Mouse (Mus musculus): ENCODE data around the gene Rln3. TPM values are rescaled to one million over a fixed set of nuclear protein-coding genes. Genes with fewer than 3 reads are reported as not detected.

Rln3 gene
- polyA plus RNA-seq (2017; shearing (Covaris generic)) = 10 to 100 TPM; 44.3 to 60.9 TPM

DNA sequence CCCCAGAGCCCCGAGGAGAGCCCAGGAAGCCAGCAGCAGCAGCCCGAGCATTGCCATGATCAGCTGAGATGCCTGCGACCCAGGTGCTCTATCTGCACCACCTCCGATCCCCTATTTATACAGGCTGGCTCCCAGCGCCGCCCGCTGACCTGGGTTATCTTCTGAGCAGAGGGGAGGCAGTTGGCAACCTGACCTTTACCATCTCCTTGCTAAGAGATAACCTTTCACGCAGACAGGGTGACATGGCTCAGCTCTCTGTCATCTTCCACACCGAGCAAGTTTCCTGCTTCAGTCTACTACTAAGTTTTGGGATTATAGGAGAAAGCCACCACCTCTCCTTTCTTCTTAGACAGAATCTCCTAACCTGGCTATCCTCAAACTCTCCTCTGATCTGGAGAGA lies at the start of gene Rln3:
Gene Rln3, minus strand, starts transcription at position 101 of the 400 bp plus-strand sequence.
- ATAC-seq = no peak

DNA sequence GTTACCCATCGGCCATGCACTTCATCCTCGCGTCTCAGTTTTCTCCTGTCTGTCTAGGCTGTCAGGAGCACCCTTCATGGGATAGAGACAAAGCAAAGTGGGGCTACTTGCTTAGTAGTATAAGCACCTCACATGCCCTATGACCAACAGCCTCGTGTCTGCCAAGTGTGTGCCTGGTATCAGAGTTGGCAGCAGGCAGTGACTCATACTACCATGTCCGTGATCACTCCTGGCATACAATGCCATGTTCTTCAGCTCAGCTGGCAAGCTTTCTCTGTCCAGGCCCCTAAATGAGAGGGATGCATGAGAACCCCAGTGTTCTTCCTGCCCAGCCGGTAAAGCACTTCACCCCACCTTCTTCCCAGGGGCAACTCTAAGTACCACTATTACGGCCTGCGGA lies 45.8 kb upstream of the Rln3 start:
- ATAC-seq = no peak

DNA sequence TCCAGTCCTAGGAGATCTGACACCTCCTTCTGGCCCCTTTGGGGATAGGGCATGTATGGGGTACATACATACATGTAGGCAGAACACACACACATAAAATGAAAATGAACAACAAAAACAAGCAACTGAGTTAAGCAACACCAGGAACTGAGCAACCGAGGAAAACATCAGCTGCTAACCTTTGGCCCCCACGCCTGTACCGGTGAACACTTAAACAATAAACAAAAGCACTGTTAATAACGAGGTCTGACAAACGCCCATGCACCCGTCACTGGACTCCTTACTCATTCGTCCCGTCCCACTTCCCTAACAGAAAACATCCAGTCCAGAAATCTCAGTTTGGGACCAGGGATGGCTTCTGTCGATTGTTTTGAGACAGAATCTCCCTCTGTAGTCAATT lies 44.5 kb upstream of the Rln3 start:
- ATAC-seq = no peak

DNA sequence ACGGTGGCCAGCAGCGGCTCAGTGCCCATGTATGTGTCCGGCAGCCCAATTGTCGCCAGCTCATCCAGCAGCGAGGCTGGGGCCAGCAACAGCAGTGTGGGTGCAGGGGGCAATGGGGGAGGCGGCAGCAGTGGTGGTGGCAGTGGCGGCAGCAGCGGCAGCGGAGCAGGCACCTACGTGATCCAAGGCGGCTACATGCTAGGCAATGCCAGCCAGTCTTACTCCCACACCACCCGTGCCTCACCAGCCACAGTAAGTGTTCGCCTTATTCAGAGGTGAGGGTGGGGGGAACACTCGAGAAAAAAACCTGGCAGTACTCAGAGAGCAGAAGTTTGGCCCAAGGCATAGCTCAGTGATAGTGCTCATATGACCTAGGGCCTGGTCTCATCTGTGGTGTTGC lies 43.0 kb upstream of the Rln3 start:
- no peak for ATAC-seq

DNA sequence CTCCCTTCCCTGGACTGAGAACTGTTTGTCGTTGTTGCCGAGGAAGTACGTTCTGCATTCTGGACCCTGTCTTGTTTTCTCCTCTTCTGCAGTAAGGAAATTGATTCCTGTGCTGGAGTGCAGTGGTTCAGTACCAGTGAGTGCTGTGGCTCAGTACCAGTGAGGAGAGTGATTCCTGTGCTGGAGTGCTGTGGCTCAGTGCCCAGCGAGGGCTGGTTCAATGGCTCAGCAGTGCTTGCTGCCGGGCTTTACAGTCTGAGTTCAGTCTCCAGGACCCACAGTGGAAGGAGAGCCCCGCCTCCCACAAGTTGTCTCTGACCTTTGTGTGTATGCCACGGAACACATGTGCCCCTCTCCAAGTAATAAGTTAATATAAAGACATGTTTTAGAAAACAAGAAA lies 42.4 kb upstream of the Rln3 start:
- ATAC-seq = no peak

DNA sequence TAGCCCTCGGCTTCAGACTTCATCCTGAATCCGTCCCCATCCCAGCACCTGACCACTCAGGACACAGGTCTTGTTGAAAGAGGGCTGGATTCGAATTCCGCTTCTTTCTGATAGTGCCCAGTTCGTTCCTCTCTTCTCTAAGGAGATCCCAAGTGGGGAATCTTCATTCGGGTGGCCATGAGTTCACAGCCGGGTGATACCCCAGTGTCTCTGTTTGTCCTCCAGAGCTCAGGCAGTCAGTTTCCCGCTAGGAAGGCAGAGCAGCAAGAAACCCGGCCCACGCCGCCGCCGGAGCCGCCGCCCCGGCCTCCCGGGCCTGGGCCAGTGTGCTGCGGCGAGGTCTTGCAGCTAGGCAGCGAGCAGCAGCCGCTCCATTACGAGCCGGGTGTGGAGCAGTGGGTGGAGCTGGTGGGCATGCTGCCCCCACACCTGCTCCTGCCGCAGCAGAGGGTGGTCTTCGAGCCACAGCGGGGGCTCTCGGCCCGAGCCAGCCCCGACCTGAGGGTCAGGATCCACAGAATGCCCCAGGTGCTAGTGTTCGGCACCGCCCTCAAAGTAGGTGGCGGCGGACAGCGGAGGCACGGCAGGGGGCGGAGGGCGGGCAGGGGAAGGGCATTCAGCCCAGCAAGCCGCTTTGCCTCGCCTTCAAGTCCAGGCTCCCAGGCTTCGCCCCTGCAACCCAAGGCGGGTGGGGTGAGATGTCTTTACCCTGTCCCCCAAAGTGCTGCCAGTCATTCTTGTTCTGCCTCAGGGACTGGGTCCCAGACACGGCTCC lies 39.7 kb upstream of the Rln3 start:
- ATAC-seq = no peak

DNA sequence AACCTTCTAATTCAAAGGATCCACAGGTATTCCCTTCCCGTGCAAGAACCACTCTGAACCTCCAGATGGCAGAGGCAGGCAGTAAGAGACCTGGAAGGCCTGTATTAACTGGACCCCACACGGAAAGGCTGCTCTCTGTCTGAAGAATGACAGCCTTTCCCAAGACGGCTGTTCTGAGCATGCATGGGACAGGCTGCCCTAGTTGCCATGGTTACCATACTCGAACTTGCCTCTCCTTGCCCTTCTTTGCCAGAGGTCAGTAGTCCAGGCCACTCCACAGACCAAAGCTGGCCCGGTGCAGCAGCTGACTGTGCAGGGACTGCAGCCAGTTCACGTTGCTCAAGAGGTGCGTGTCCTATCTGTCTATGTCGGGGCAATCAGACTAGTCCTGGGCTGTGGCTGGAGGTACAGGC lies 39.0 kb upstream of the Rln3 start:
- no peak for ATAC-seq

DNA sequence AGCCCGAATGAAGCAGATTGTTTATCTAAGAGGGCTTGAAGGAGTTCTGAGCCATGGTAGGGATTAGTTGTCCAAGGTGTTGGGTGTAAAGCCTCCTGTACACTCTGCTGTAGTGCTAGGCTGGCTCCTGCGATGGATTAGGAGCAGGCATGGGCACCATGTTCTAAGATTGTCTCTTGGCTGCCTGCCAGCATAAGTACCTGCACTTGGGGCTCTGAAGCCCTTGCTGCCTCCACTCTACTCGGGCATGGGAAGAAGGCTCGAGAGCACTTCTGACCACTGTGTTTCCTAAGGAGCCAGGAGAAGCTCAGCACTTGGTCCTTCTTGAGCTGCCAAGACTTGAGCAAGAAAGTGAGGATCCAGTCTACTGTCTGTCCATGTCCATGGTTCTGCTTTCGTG lies 34.4 kb upstream of the Rln3 start:
- no peak for ATAC-seq

DNA sequence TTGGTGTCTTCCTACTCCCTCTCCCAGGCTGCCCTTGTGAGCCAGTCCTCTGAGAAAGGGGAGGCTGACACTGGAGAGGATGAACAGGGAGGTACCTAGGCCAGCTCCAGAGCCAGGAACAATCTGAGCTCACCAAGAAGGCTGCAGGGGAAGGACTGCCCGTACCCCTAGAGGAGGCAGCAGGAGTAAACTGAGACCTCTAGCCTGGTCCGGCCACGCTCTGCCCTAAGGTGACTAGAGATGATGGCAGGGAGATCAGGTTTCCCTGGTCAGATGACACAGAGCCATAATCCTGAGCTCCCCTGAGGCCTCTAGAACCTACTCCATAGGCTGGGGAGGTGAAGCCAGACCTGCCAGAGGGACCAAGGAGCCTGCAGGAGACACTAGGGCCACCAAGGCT lies 32.0 kb upstream of the Rln3 start:
- ATAC-seq = no peak

DNA sequence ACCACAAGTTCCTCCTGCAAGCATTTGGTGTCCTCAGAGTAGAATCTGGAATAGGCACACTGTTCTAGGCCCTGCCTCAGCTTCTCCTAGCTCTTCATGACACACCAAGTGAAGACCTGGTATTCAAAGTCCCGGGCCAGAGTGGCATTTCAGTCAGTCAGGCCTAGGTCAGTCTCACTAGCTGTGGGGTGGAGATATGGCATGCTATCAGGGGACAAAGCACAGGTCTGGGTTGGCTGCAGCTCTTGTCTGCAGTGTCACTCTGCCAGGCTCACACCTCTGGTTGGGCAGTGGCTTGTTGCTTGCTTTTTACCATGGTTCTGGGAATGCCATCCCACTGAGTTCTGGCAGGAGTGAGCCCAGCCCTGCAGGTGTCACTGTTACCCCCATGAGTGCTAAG lies 31.6 kb upstream of the Rln3 start:
- ATAC-seq = no peak

DNA sequence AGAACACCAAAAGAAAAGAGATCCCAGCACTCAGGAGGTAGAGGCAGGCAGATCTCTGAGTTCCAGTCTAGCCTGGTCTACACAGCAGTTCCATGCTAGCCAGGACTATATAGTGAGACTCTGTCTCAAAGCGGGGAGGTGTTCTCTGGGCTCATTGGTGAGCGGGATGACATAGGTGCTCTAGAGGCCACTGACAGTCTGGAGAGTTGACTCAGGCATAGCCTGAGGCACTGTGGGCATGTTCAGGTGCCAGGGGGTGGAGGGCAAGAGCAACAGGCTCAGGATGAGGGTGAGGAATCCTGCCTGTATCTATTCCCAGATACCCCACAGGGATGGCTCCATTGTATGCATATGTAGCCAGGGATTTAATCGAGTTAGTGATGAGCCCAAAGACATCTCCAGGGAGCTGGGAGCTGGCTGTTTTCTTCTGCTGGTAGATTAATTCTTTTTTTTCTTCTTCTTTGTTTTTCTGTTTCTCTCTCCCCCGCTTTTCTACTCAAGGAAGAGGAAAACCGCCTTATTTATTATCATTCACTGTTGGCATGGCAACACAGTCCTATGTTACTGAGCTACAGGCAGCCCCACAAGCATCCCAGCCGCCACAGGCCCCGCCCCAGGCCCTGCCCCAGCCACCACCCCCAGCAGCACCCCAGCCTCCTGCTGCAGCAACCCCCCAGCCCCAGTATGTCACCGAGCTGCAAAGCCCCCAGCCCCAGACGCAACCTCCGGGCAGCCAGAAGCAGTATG lies 28.6 kb upstream of the Rln3 start:
- ATAC-seq = peak; percentile 88

DNA sequence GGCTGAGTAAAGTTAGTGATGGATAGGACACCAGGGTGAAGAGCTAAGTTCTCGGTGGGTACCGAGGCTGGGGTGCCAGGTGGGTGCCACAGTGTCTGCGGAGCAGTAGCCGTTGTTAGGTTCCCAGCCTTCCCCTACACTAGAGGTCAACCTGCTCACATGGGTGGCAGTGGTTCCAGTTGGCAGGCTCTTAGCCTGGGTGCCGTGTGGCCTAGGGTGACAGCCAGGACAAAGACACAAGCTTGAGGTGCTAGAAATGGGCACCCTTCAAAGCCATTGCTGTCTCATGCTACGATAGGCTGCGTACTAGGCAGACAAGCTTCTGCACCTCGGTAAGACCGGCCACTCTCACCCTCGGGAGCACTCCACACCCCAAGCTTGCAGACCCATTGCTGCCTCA lies 27.5 kb upstream of the Rln3 start:
- ATAC-seq = no peak

DNA sequence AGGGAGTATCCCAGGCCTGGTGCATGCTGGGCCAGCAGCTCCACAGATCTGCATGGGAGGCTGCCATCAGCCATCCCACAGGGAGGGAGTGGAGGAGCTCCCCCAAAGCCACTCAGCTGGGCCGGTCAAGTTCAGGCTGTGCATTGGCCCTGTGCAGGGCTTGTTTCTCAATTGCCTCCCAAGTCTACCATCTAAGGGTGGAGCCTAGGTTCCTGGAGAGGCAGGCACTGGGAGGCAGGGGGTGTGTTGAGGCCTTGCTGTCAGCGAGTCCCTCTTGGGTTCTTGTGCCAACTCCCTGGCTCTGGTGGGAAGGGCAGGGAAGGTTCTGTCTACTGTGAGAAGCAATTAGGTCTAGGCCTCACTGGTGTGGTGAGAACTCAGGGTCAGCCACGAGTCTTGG lies 27.1 kb upstream of the Rln3 start:
- no peak for ATAC-seq

DNA sequence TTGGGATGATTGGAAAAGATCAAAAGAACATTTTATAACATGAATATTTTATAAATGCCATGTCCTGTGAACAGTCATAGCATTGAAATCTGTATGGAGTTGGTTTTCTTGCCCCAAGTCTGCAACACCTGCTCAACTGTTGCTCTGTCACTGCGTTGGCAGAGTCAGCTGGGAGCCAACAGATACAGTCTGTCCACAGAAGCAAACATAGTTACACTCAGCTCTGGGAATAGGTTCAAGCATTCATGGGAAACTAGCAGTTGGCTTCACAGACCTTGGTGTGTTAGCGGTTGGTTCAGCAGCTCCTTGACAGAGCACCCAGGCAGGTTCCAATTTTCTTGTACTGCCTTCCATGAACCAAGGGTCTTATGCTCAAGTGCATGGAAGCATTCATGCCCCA lies 25.9 kb upstream of the Rln3 start:
- no peak for ATAC-seq

DNA sequence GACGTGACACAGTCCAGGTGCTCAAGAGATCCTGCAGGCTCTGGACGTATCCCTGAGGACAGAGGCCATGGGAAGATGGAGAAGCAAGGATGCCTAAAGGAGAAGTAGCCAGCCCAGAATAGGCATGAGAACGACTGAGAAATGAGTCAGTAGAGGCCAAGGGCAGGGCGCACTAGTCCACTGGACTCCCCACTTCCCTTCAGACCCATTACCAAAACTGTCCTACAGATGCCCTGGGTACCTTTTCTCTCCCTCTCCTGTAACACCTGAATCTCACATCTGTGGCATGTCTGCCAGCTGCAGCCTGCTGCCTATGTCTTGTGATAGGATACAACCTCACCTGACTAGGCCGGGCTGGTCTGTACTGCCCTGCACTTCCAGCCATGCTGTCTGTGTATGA lies 25.4 kb upstream of the Rln3 start:
- ATAC-seq = no peak

DNA sequence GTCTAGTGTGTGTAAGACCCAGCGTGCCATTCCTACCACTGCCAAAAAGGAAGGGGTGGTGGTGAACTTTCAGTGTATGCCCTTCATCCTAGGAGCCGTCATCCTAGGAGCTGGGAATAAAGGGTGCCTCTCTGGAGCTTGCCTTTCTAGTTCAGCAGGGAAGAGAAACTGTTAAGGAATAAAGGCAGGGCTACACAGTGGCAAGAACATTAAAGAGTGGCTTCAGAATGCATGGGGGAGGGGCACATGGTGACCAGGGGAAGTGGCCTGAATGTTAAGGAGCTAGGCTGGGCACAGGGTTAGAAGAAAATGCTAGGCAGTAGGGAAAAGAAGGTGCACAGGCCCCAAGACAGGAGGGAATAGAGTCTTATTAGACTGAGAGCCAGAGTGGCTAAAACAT lies 24.9 kb upstream of the Rln3 start:
- no peak for ATAC-seq

DNA sequence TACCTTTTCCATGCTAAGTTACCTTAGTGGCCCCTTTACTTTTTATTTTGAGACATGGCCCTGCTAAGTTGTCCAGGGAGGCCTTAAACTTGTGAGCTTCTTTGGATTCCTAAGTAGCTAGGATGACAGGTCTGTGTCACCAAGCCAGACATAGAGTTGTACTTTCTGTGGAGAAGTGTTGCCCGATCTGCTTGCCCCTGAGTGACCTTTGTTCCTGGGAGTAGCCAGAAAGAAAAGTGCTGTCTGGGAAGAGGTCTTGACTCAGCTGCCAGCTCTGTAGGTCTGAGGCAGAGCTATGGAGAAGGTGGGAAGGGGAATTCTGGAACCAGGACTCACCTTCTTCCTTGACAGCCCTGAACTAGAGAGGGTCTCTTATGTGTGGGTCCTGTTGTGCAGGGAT lies 24.4 kb upstream of the Rln3 start:
- no peak for ATAC-seq

DNA sequence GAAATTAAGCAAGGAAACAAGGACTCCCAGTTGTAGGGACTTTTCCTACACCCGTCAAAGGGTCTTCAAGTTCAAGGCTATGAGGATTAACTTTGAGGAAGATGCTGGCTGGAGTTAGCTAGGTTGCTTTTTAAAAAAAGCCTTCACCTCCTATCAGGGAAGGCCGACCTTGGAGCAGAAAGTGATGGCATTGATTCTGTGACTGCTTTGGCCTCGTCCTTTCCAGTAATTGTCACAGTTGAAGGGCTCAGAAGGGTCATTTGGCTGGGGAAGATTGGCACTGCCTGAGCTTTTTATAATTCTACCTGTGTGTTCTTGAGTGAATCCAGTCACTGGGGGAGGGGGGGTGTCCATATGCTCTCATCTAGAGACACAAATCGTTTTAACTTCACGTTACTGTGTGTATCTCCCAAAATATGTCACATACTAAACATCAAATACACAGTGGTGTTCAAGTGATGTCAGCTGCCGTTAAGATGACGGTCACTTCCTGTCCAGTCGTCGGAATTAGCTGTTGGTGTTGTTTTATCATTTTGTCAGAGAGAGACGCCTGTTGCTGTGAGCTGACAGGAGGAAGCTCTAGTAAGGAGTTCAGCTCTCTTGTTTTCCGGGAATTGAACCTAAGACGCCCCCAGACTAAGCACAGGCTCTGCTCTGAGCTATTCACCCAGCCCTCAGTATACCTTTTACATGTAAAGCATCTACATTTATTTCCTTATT lies 23.7 kb upstream of the Rln3 start:
- no peak for ATAC-seq

DNA sequence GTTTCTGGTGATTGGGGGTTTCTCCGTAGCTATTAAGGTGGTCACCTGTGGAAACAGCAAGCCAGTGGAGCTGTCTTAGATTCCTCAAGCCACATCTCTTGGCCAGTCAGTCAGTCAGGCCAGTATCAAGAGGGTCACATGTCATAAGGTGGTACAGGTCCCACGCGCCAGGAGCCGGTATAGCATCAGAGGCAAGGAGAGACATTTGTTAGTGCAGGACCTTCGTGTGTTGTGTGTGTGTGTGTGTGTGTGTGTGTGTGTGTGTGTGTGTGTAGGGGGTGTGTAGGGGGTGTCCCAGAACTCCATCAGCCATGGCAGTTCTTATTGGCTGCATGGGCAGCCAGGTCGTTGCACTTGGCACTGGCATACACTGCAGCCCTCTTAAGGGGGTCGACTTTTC lies 23.1 kb upstream of the Rln3 start:
- ATAC-seq = no peak

DNA sequence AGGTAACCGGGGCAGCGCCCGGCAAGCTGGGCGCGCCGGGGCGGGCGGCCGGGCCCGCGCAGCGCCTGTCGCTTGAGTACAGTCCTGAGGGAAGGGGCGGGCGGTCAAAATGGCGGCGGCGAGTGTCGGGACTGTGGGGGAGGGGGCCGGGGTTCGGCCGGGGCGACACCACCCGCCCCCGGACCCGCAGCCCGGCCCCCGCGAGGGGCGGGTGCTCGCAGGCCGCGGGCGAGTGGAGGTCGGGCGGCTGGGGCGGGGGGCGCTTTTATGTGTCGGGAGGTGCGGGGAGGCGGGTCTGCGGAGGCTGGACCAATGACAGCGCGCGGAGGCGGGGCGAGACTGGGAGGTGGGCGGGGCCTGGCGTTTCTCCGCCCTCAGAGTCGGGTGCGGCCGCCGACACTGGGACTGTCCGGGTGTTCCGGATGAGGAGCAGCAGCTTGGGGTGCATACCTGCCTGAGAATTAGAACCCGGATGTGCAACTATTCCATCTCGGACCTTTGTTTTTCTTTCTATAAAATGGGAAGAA lies 22.3 kb upstream of the Rln3 start:
- ATAC-seq = peak; percentile 29

DNA sequence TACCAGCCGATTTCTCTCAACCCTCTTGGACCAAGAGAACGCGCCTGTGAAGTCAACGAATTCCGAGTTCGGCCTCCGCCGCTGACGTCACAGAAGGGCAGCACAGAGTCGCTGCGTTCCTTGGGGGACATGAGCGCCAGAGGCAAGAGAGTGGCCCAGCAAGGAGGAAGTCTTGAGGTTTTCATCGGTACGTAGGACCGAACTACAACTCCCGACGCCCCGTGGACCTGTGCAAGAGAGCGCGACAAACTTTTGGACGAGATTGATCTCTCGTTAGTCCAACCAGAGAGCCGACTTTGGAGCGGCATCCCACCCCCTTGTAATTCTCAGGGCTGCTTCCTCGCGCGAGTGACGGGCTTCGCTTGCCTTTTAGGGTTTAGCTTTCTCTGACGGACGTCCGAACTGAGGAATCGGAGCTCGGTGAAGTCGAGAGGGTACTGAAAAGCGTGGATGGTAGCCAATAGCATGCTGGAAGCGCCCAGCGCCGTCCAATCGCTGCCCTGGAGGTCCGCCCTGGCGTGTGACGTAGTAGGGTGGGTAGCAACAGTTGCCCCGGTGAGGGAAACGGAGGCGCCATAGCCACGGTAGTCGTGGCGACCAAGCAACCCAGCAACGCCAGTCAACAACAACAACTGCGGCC lies 21.6 kb upstream of the Rln3 start, which contains the start of gene Rfx1:
Gene Rfx1, plus strand, starts transcription at position 544 of the 640 bp plus-strand sequence.
- peak; percentile 86 for ATAC-seq

DNA sequence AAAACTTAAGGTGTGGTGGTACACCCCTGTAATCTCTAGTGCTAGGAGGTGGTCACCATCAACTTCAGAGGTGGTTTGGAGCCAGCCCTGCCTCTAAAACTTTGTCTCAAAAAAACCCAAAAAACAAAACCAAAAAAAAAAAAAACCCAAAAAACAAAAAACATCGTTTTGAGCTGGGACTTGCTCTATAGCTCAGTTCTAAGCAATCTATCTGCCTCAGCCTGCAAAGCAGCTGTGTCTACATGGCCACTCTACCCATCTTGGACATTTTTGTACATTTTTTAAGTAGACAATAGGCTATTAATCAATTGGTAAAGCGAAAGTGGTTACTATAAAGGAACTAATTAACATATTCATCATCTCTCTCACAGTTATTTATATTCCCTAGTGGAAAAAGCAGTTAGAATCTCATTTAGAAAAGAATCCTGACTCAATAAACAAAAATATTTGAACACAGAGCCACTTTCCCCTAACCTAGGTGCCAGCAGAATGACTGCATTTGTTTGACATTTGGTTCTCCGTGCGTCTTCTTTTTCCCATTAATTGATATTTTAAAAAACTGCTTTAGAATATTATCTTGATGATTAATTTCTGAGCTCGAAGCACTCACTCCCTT lies 20.8 kb upstream of the Rln3 start:
- ATAC-seq = no peak

Data from activated CD4-positive, CD25-positive, alpha-beta regulatory T cell, adult 4 months (primary cell).